Mouse (Mus musculus) kidney, postnatal 0 days (tissue): ENCODE results near the gene Acbd3. TPM values are rescaled to one million over a fixed set of nuclear protein-coding genes. Genes with fewer than 3 reads are reported as not detected.
A peak's percentile ranks its signal among the peaks of the same experiment; 100 is the strongest.

Experiments
- ATAC-seq: fragments of 200-750 bp; cut with Nextera tagmentation; replicated peaks from 2 replicates; pipeline ENCODE4 v1.8.0; 2017; ENCODE audit warnings: low read depth, moderate number of reproducible peaks, moderate TSS enrichment, moderate library complexity; ENCODE audit not compliant: low FRiP score
- DNase-seq: peaks from one replicate; pipeline ENCODE4 v3.0.0-alpha.2; 2016; ENCODE audit warnings: low spot score
- H3K27ac ChIP-seq: fragments of 300-500 bp; sonication (generic); 2 replicates; pipeline ENCODE4 v1.5.1; 2014; ENCODE audit warnings: mild to moderate bottlenecking
- H3K27me3 ChIP-seq: fragments of 300-500 bp; sonication (generic); 2 replicates; pipeline ENCODE4 v1.6.1; 2014; ENCODE audit warnings: low read length, mixed read lengths; ENCODE audit not compliant: insufficient read depth
- H3K36me3 ChIP-seq: fragments of 300-500 bp; sonication (generic); 2 replicates; pipeline ENCODE4 v1.6.1; 2014; ENCODE audit warnings: low read length, mixed read lengths; ENCODE audit not compliant: insufficient read depth
- H3K4me1 ChIP-seq: fragments of 300-500 bp; sonication (generic); replicated peaks from 2 replicates; pipeline ENCODE4 v1.6.1; 2014; ENCODE audit warnings: antibody characterized with exemption, low read length, mixed read lengths; ENCODE audit not compliant: insufficient read depth
- H3K4me2 ChIP-seq: fragments of 300-500 bp; sonication (generic); 2 replicates; pipeline ENCODE4 v1.6.1; 2014; ENCODE audit warnings: mild to moderate bottlenecking, low read length, moderate library complexity, mixed read lengths
- H3K4me3 ChIP-seq: fragments of 300-500 bp; sonication (generic); replicated peaks from 2 replicates; pipeline ENCODE4 v1.5.1; 2014; ENCODE audit warnings: low read depth, low read length
- H3K9ac ChIP-seq: fragments of 300-500 bp; sonication (generic); 2 replicates; pipeline ENCODE4 v1.6.1; 2014; ENCODE audit warnings: low read depth, low read length
- H3K9me3 ChIP-seq: fragments of 300-500 bp; sonication (generic); replicated peaks from 2 replicates; pipeline ENCODE4 v1.6.1; 2016; ENCODE audit warnings: low read length, inconsistent platforms, mixed read lengths
- CTCF ChIP-seq: IDR thresholded peaks from 2 replicates; pipeline ENCODE4 v1.5.1; 2016; ENCODE audit warnings: antibody characterized with exemption, low read depth, mild to moderate bottlenecking, moderate library complexity
- WGBS: fragments of 180-500 bp; shearing (Covaris S2); extraction: QIAGEN DNeasy Blood & Tissue Kit; methylation state at CpG from one replicate; pipeline ENCODE4 v1.1.7; 2014; 5-methylcytosine and 5-hydroxymethylcytosine counted together
- polyA plus RNA-seq: library from polyadenylated mRNA; unstranded; fragments of >200 nt; fragmentation: Nextera tagmentation; extraction: Ambion mirVana; gene quantifications from 2 replicates; pipeline ENCODE4 v1.2.1, GENCODE M21; 2015

The Acbd3 gene
- polyA plus RNA-seq, 1 experiment from 2014 or later, result 18.5 TPM

- no peaks in the 10 kb centered on the region for H3K9me3 ChIP-seq
- H3K27me3 ChIP-seq, result no peaks in the 10 kb centered on the region
- H3K9ac ChIP-seq, result no peak overlapping the region
- 97% methylated on average over 3 of the region's 3 CpGs for WGBS
- H3K27ac ChIP-seq, result no peak overlapping the region
- H3K4me3 ChIP-seq, result no peak overlapping the region
- no peak for TF ChIP-seq CTCF
- H3K4me2 ChIP-seq, result no peak overlapping the region
- H3K36me3 ChIP-seq, result no peaks in the 10 kb centered on the region
- peaks cover 13% of the 10 kb centered on the region; the same call in 1 of the 2 replicates for H3K4me1 ChIP-seq
- ATAC-seq (no peak), DNase-seq (no peak)
These were observed 46.4 kb downstream of the Acbd3 start for GRCm38 (mm10) chr1:180772291-180772690.

GRCm38 (mm10) chr1:180774664-180775063 is 48.8 kb downstream of the Acbd3 start:
- no peaks in the 10 kb centered on the region for H3K36me3 ChIP-seq
- no peak for ATAC-seq
- peak; percentile 60 for TF ChIP-seq CTCF
- 65% methylated on average over 3 of the region's 3 CpGs for WGBS
- H3K27me3 ChIP-seq, result no peaks in the 10 kb centered on the region
- H3K4me3 ChIP-seq, result no peak overlapping the region
- H3K4me1 ChIP-seq, result peaks cover 8% of the 10 kb centered on the region; the same call in 1 of the 2 replicates
- no peak overlapping the region for H3K27ac ChIP-seq
- H3K4me2 ChIP-seq, result no peak overlapping the region
- H3K9ac ChIP-seq, result no peak overlapping the region
- no peak for DNase-seq
- H3K9me3 ChIP-seq, result no peaks in the 10 kb centered on the region

GRCm38 (mm10) chr1:180775317-180775716 is 49.5 kb downstream of the Acbd3 start:
- Histone ChIP-seq H3K9me3 (no peaks in the 10 kb centered on the region), H3K27me3 (no peaks in the 10 kb centered on the region), H3K4me3 (no peak overlapping the region), H3K36me3 (no peaks in the 10 kb centered on the region), H3K4me1 (peaks cover 8% of the 10 kb centered on the region; the same call in 1 of the 2 replicates), H3K27ac (no peak overlapping the region), H3K9ac (no peak overlapping the region), H3K4me2 (no peak overlapping the region)
- 85% methylated on average over 10 of the region's 10 CpGs for WGBS
- no peak for DNase-seq
- TF ChIP-seq CTCF, result no peak
- no peak for ATAC-seq

DNA sequence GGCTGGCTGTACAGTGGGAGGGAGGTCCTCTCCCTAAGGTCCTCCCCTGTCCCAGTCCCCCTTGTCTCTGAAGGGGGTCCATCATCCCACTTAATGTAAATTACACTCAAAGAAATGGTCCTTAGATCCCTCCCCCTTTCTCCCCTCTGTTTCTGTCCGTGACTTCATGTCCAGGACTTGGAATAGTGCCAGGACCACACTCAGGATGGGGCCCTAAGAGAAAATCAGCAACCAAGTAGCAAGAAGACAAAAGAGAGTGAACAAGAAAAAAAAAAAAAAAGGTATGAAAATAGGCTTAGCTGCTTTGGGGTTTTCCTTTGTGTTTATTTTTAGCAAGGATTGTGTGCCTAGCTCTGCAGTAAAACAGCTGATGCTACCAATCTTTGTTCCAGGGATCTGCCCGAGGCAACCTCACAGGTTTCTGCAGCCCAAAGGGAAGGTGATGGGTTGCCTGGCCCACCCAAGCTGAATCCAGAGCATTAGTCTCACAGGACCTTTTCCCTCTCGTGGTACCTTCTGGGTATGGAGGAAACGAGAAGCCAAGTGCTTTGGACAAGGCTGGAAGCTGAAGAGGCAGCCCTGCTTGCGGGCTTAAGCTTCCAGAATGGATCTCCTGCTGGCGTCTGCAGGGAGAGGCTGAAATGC is 50.1 kb downstream of the Acbd3 start:
- Histone ChIP-seq H3K36me3 (no peaks in the 10 kb centered on the region), H3K4me3 (no peak overlapping the region), H3K27ac (peak overlapping the region; percentile 36; the same call in 1 of the 2 replicates), H3K9me3 (no peaks in the 10 kb centered on the region), H3K4me1 (peaks cover 8% of the 10 kb centered on the region; the same call in 1 of the 2 replicates), H3K4me2 (no peak overlapping the region), H3K9ac (no peak overlapping the region), H3K27me3 (no peaks in the 10 kb centered on the region)
- ATAC-seq, result no peak
- DNase-seq, result no peak
- 55% methylated on average over 6 of the region's 6 CpGs for WGBS
- no peak for TF ChIP-seq CTCF

- no peak for TF ChIP-seq CTCF
- no peak overlapping the region for H3K9ac ChIP-seq
- peaks cover 8% of the 10 kb centered on the region; the same call in 1 of the 2 replicates for H3K4me1 ChIP-seq
- no peaks in the 10 kb centered on the region for H3K36me3 ChIP-seq
- H3K27ac ChIP-seq, result peak overlapping the region; percentile 36; the same call in 1 of the 2 replicates
- no peaks in the 10 kb centered on the region for H3K9me3 ChIP-seq
- H3K4me2 ChIP-seq, result no peak overlapping the region
- no peaks in the 10 kb centered on the region for H3K27me3 ChIP-seq
- DNase-seq (no peak), ATAC-seq (no peak)
- no peak overlapping the region for H3K4me3 ChIP-seq
- whole genome bisulfite sequencing, result 73% methylated on average over 6 of the region's 6 CpGs
These were observed 50.7 kb downstream of the Acbd3 start for GRCm38 (mm10) chr1:180776494-180776893.

- H3K9ac ChIP-seq, result peak overlapping the region; percentile 82
- no peaks in the 10 kb centered on the region for H3K36me3 ChIP-seq
- 5% methylated on average over 10 of the region's 10 CpGs for WGBS
- peaks cover 8% of the 10 kb centered on the region; the same call in 1 of the 2 replicates for H3K4me1 ChIP-seq
- H3K27me3 ChIP-seq, result no peaks in the 10 kb centered on the region
- H3K4me2 ChIP-seq, result peak overlapping the region; percentile 89
- no peak for TF ChIP-seq CTCF
- H3K27ac ChIP-seq, result peak overlapping the region; percentile 97
- no peak for DNase-seq
- H3K9me3 ChIP-seq, result no peaks in the 10 kb centered on the region
- peak overlapping the region; percentile 57 for H3K4me3 ChIP-seq
- ATAC-seq, result no peak; the same call in 1 of the 2 replicates
These were observed 51.4 kb downstream of the Acbd3 start for GRCm38 (mm10) chr1:180777289-180777659.
